Mouse (Mus musculus): Measurements from ENCODE around the gene Vmn1r85. TPM values are rescaled to one million over a fixed set of nuclear protein-coding genes. Genes with fewer than 3 reads are reported as not detected.

The Vmn1r85 gene
- total and polyA plus RNA-seq, 2 experiments from 2014 or later: 0.28 to 0.58 TPM

DNA sequence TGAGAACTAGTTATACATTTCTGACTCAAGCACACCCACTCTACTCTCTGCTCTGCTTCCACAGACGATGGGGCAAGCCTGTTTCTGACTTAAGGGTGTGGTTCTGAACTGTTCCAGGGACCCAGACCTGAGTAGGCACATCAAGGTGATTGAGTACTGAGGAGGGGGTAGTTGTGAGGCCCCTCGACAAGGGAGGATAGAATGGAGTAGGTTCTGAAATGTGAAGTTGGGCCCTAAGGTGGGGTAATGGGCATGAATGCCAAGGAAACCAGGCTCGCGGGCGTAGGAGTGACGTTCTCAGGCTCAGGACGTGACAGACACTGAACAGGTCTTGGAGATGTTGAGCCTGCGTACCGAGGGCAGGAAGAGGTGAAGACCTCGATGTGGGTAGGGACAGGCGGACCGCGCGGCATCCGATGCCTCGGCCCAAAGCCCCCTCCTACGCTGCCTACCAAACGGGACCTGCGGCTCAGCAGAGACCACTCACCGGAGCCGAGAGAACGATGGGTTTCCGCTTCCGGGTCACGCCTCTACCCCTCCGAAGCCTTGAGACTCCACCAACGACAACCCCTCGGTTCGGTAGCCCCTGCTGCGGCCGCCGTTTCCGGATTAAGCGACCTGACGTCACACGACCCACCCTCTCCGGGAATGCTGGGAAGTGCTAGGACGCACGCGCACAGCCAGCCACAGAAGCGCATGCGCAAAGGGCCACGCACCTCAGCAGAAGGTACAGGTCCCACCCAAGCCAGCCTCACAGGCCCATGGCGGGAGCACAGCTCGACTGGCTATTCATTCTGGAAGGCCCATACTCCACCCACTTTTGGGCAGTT, 60.6 kb downstream of the Vmn1r85 start, which contains the start of gene Chmp2a:
TSS of gene Chmp2a (minus strand) at position 660 of the 830 bp plus-strand sequence.
- peaks cover 9% of the 10 kb centered on the region; the same call in 1 of the 2 replicates for H3K4me1 ChIP-seq (ENCODE audit: insufficient read depth, low read length)
- peak within 1 kb of the TSS; percentile 92 for H3K4me2 ChIP-seq (ENCODE audit: low read depth, low read length)
- no peaks in the 10 kb centered on the region for H3K9me3 ChIP-seq (ENCODE audit: low read length)
- no peak for TF ChIP-seq CTCF (IDR thresholded peaks at IDR 0.05; ENCODE audit: low read depth)
- peak within 1 kb of the TSS; percentile 73 for H3K9ac ChIP-seq (replicated peaks; ENCODE audit: low read length)
- H3K4me3 ChIP-seq (ENCODE audit: low read length): peak within 1 kb of the TSS; percentile 53
- ATAC-seq (peak; percentile 85), DNase-seq (ENCODE audit: low spot score) (peak; percentile 99)
- no peaks in the 10 kb centered on the region for H3K27me3 ChIP-seq (ENCODE audit: insufficient read depth, low read length)
- WGBS: 0% methylated on average over 45 of the region's 45 CpGs
- H3K27ac ChIP-seq: peak within 1 kb of the TSS; percentile 96
- H3K36me3 ChIP-seq (ENCODE audit: insufficient read depth, low read length): peaks cover 46% of the 10 kb centered on the region

DNA sequence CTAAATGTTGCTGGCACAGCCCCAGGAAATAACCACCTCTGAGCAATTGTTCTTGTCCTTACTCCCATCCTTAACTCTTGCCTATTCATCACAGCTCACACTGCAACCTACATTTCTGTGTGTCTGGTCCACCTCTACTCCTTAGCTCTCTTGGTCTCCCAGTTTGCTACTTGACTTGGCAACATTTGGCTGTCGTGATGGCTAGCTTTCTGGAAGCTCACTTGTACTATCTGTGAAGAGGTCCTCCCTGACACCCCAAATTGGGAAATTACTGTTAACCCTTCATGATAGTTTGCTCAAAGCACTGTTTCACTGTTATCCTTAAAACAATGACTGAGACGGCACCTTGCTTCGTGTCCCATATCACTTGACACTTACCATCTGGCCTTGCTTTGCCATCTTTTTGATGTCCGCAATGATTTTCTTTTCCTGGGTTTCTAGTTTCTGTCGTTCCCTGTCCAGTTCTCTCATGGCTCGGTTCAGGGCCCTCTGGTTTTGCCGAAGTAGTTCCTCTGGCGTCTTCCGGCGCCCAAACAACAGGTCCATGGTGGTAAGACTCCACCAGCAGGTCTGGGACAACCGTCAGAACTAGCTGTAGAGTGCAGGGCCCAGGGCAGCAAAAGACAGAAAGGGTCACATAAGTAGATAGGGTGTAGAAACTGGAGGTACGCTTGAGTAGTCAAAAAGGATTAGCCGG, 61.4 kb downstream of the Vmn1r85 start:
- H3K27ac ChIP-seq: peak overlapping the region; percentile 96
- H3K9ac ChIP-seq (replicated peaks; ENCODE audit: low read length): peak overlapping the region; percentile 73
- ATAC-seq (no peak), DNase-seq (ENCODE audit: low spot score) (no peak)
- peaks cover 5% of the 10 kb centered on the region; the same call in 1 of the 2 replicates for H3K4me1 ChIP-seq (ENCODE audit: insufficient read depth, low read length)
- TF ChIP-seq CTCF (IDR thresholded peaks at IDR 0.05; ENCODE audit: low read depth): no peak
- peak overlapping the region; percentile 92 for H3K4me2 ChIP-seq (ENCODE audit: low read depth, low read length)
- peaks cover 54% of the 10 kb centered on the region for H3K36me3 ChIP-seq (ENCODE audit: insufficient read depth, low read length)
- no peaks in the 10 kb centered on the region for H3K9me3 ChIP-seq (ENCODE audit: low read length)
- H3K4me3 ChIP-seq (ENCODE audit: low read length): peak overlapping the region; percentile 53
- no peaks in the 10 kb centered on the region for H3K27me3 ChIP-seq (ENCODE audit: insufficient read depth, low read length)
- 49% methylated on average over 13 of the region's 13 CpGs for WGBS

Other genes with a start within 250 kb of the Vmn1r85 start
- 7.7 and 10.7 TPM in 2 replicates for gene Zfp128, start 214.0 kb downstream of the Vmn1r85 start, total RNA-seq (2014; rRNA removed)
- 1.9 and 2.1 TPM in 2 replicates for gene Zfp128, start 214.0 kb downstream of the Vmn1r85 start, polyA plus RNA-seq (2015; fragmentation: Nextera tagmentation; extraction: Ambion mirVana)
- 7.4 and 7.7 TPM in 2 replicates for gene Zscan22, start 197.4 kb downstream of the Vmn1r85 start, total RNA-seq (2014; rRNA removed)
- gene Zscan22, start 197.4 kb downstream of the Vmn1r85 start, polyA plus RNA-seq (2015; fragmentation: Nextera tagmentation; extraction: Ambion mirVana): 2.5 and 2.9 TPM in 2 replicates
- 1,864 and 2,267 TPM in 2 replicates for gene Rps5, start 172.9 kb downstream of the Vmn1r85 start, total RNA-seq (2014; rRNA removed)
- 646 and 658 TPM in 2 replicates for gene Rps5, start 172.9 kb downstream of the Vmn1r85 start, polyA plus RNA-seq (2015; fragmentation: Nextera tagmentation; extraction: Ambion mirVana)
- gene Rnf225, start 167.8 kb downstream of the Vmn1r85 start, total RNA-seq (2014; rRNA removed): 2.5 and 3.0 TPM in 2 replicates
- gene Rnf225, start 167.8 kb downstream of the Vmn1r85 start, polyA plus RNA-seq (2015; fragmentation: Nextera tagmentation; extraction: Ambion mirVana): 1.1 TPM in 2 replicates
- gene Zfp324, start 129.3 kb downstream of the Vmn1r85 start, total RNA-seq (2014; rRNA removed): 25.5 and 30.1 TPM in 2 replicates
- 6.8 and 7.1 TPM in 2 replicates for gene Zfp324, start 129.3 kb downstream of the Vmn1r85 start, polyA plus RNA-seq (2015; fragmentation: Nextera tagmentation; extraction: Ambion mirVana)
- 8.9 and 10.9 TPM in 2 replicates for gene Zfp446, start 117.3 kb downstream of the Vmn1r85 start, total RNA-seq (2014; rRNA removed)
- gene Zfp446, start 117.3 kb downstream of the Vmn1r85 start, polyA plus RNA-seq (2015; fragmentation: Nextera tagmentation; extraction: Ambion mirVana): 7.6 and 7.9 TPM in 2 replicates
- 1.1 and 1.7 TPM in 2 replicates for gene Slc27a5, start 97.0 kb downstream of the Vmn1r85 start, total RNA-seq (2014; rRNA removed)
- 0.29 and 0.30 TPM in 2 replicates for gene Slc27a5, start 97.0 kb downstream of the Vmn1r85 start, polyA plus RNA-seq (2015; fragmentation: Nextera tagmentation; extraction: Ambion mirVana)
- gene Trim28, start 96.1 kb downstream of the Vmn1r85 start, total RNA-seq (2014; rRNA removed): 483 and 563 TPM in 2 replicates
- gene Trim28, start 96.1 kb downstream of the Vmn1r85 start, polyA plus RNA-seq (2015; fragmentation: Nextera tagmentation; extraction: Ambion mirVana): 176 and 184 TPM in 2 replicates
- gene Zbtb45, start 85.1 kb downstream of the Vmn1r85 start, total RNA-seq (2014; rRNA removed): 41.6 and 47.6 TPM in 2 replicates
- gene Zbtb45, start 85.1 kb downstream of the Vmn1r85 start, polyA plus RNA-seq (2015; fragmentation: Nextera tagmentation; extraction: Ambion mirVana): 23.9 and 24.6 TPM in 2 replicates
- 59.7 and 68.0 TPM in 2 replicates for gene Chmp2a, start 60.4 kb downstream of the Vmn1r85 start, total RNA-seq (2014; rRNA removed)
- gene Chmp2a, start 60.4 kb downstream of the Vmn1r85 start, polyA plus RNA-seq (2015; fragmentation: Nextera tagmentation; extraction: Ambion mirVana): 188 and 202 TPM in 2 replicates
- gene Ube2m, start 56.9 kb downstream of the Vmn1r85 start, total RNA-seq (2014; rRNA removed): 320 and 345 TPM in 2 replicates
- gene Ube2m, start 56.9 kb downstream of the Vmn1r85 start, polyA plus RNA-seq (2015; fragmentation: Nextera tagmentation; extraction: Ambion mirVana): 140 and 153 TPM in 2 replicates
- gene Mzf1, start 40.4 kb downstream of the Vmn1r85 start, total RNA-seq (2014; rRNA removed): 9.6 and 11.5 TPM in 2 replicates
- 7.7 and 8.7 TPM in 2 replicates for gene Mzf1, start 40.4 kb downstream of the Vmn1r85 start, polyA plus RNA-seq (2015; fragmentation: Nextera tagmentation; extraction: Ambion mirVana)
- gene Vmn1r86, start 24.7 kb upstream of the Vmn1r85 start, total RNA-seq (2014; rRNA removed): not detected in 2 replicates
- not detected in 2 replicates for gene Vmn1r86, start 24.7 kb upstream of the Vmn1r85 start, polyA plus RNA-seq (2015; fragmentation: Nextera tagmentation; extraction: Ambion mirVana)
- gene Vmn1r87, start 45.0 kb upstream of the Vmn1r85 start, total RNA-seq (2014; rRNA removed): not detected in 2 replicates
- gene Vmn1r87, start 45.0 kb upstream of the Vmn1r85 start, polyA plus RNA-seq (2015; fragmentation: Nextera tagmentation; extraction: Ambion mirVana): not detected in 2 replicates
- not detected in 2 replicates for gene Vmn1r88, start 64.4 kb upstream of the Vmn1r85 start, total RNA-seq (2014; rRNA removed)
- 0.01 TPM in 1 of 2 replicates, not detected in the other for gene Vmn1r88, start 64.4 kb upstream of the Vmn1r85 start, polyA plus RNA-seq (2015; fragmentation: Nextera tagmentation; extraction: Ambion mirVana)
- gene Vmn1r89, start 117.8 kb upstream of the Vmn1r85 start, total RNA-seq (2014; rRNA removed): not detected in 2 replicates
- gene Vmn1r89, start 117.8 kb upstream of the Vmn1r85 start, polyA plus RNA-seq (2015; fragmentation: Nextera tagmentation; extraction: Ambion mirVana): not detected in 2 replicates
- 11.9 TPM in 2 replicates for gene Lig1, start 182.1 kb upstream of the Vmn1r85 start, total RNA-seq (2014; rRNA removed)
- gene Lig1, start 182.1 kb upstream of the Vmn1r85 start, polyA plus RNA-seq (2015; fragmentation: Nextera tagmentation; extraction: Ambion mirVana): 41.7 and 45.4 TPM in 2 replicates
- gene Zswim9, start 183.5 kb upstream of the Vmn1r85 start, total RNA-seq (2014; rRNA removed): 7.2 and 7.9 TPM in 2 replicates
- 7.3 and 8.6 TPM in 2 replicates for gene Zswim9, start 183.5 kb upstream of the Vmn1r85 start, polyA plus RNA-seq (2015; fragmentation: Nextera tagmentation; extraction: Ambion mirVana)
- 0.84 TPM in 1 of 2 replicates, not detected in the other for gene Pla2g4c, start 229.5 kb upstream of the Vmn1r85 start, total RNA-seq (2014; rRNA removed)
- gene Pla2g4c, start 229.5 kb upstream of the Vmn1r85 start, polyA plus RNA-seq (2015; fragmentation: Nextera tagmentation; extraction: Ambion mirVana): 0.19 and 0.44 TPM in 2 replicates

Data from hindbrain, postnatal 0 days (tissue).